Mouse (Mus musculus) retina, embryonic 14.5 days (tissue): ENCODE data around the gene Klrb1b.

Experiments used
- DNase-seq: peaks from one replicate; pipeline ENCODE4 v3.0.0-alpha.2; 2015; ENCODE audit warnings: low spot score

Klrb1b gene

DNA sequence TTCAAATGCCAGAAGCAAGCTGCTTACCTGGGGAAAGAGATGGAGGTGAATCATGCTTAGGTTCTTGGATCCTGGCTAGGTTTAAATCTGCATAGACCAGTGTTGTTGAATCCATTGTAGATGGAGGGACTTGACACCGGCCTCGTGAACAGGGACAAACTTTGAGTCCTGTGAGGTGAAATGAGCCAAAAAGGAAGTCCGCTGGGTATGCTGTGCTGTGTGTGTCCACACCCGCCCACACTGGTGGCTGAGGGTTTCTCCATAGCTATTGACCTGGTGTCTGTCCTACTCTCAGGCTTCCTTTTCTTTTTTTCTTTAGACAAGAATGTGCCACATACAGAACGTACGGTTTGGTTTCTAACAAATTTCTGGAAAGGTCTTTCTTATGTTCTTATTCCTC, at the start of gene Klrb1b, which contains the start of gene Gm44511:
Gene Klrb1b (minus strand): TSS at position 200 of the 400 bp plus-strand sequence.
Gene Gm44511 (minus strand): TSS at position 184 of the 400 bp plus-strand sequence.
- no peak for DNase-seq

DNA sequence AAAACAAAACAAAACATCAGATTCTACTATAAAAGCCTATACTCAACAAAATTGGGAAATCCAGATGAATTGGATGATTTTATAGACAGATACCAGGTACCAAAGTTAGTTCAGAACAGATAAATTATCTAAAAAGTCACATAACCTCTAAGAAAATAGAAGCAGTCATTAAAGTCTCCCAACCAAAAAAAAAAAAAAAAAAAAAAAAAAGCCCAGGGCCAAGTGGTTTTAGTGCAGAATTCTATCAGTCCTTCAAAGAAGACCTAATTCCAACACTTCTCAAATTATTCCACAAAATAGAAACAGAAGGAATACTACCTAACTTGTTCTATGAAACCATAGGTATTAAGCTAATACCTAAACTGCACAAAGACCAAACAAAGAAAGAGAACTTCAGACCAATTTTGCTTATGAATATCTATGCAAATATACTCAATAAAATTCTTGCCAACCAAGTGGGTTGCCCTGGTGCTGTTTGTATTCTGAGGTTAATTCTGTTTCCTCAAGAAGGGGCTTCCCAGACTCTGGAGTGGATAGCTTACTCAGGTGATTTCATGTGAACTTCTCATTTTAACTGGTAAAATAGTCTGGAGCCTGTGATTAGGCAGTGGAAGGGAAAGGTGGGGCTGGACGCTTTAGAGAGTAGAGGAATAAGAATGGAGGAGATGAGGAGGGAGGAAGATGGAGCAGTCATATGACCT, 45.9 kb upstream of the Klrb1b start:
- DNase-seq = no peak

DNA sequence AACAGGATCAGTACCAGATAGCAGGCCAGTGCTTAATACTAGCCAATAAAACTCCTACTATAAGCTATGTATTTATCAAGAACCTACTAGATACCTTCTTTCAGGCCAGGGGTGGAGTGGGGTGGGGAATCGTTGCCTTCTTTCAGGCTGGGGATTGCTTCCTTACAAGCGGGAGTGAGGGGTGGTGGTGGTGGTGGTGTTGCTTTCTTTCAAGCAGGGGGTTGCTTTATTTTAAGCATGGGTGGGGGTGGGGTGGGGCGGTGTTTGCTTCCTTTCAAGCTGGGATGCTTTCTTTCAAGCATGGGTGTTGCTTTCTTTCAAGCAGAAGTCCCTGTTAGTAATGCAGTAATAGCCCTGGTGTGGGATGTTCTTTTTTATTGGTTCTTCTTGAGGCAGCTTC, 42.7 kb upstream of the Klrb1b start:
- DNase-seq = no peak

DNA sequence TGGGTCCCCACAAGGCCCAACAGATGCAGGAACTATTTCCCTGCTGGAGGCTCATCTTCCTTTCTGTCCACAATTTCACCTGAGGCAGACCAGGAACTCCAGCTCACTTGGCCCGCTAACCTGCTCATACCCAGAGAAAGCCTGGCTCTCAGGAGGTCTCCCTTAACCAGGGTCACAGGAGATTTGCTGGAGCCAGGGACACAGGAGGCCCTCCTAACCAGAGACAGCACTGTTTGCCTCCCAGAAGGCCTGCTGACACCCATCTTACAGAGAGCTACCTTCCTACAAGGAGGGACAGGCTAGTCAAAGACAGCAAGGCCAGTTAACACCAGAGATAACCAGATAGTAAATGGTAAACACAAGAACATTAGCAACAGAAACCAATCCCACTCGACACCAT, 31.8 kb upstream of the Klrb1b start:
- DNase-seq = no peak

DNA sequence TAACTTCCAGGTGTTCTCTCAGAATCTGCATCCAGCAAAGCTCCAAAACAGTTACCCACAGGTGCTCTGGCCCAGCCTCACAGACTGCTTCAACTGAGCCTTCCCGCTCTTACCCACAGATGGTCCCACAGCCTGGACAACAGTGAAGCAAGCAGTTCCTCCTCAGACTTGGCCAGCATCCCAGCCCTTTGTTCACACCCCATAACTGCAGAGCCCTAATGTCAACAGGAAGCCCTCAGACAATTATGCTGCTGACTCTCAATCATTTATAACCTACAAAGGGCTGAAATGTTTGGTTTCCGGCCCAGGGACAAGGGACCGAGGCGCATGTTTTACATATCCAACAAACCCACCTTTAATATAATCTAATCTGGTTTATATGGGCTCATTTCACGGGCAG, 30.1 kb upstream of the Klrb1b start:
- no peak for DNase-seq

DNA sequence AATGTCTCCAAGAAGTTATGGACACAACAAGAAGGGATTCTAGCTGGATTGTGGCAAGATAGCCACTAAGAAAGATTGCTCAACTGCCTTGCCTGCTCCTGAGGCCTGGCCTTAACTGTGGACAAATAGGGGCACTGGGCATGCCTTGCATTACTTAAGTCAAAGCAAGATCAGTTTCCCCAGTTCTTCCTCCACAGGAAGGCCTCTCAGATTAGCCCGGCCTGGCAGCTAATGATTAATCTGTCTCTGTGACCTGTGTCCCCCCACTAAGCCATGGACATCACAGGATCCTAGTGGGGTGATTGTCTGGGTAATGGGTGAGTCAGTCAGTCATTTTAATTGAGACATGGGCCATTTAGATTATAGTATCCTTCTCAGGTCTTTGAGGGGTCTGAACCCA, 29.3 kb upstream of the Klrb1b start:
- no peak for DNase-seq

DNA sequence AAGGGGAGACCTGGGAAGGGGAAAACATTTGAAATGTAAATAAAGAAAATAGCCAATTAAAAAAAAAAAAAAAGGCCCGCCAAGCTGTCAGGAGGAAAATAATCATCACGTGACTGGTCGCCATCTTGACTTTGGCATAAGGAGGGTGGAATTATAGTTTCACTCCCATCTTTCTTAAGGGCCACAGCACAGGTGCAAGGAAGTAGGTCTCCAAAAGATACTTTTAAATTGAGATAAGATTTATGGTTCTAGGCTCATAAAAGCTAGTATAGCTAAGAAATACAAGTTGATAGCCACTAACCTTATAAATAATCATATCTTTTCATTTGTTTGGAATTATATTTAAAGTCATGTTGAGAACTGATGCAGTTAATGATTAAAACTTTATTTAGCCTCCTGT, 28.8 kb upstream of the Klrb1b start:
- no peak for DNase-seq

DNA sequence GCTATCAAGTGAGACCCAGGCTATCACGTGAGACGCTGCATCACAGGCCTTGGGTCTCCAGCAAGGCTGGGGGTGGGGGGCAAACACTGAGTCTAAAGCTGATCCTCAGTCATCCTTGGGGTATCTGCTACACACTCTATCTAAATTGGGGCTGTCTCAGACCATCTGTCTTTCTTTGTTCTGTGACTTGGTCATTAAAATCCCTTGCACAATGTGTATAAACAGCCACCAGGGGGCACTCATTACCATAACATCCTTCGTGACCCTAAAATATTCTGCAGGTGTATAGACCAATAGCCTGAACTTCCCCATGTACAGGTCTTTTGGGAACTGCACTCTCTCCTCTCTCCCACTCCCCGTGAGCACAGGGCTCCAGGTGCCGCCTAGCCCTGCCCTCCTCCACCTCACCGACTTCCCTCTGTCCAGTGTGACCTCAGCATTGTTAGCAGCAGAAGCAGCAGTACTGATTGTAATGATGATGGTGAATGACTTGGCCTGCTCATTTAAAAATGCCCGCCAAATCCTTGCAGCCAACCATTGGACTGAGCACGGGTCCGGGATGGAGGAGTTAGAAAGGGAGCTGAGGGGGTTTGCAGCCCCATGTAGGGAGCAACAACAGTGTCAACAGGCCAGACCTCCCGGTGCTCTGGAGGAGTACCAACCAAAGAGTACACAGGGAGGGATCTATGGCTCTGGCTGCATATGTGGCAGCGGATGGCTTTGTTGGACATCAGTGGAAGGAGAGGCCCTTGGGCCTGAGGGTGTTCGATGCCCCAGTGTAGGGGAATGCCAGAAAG, 28.1 kb upstream of the Klrb1b start:
- DNase-seq = peak; percentile 91

DNA sequence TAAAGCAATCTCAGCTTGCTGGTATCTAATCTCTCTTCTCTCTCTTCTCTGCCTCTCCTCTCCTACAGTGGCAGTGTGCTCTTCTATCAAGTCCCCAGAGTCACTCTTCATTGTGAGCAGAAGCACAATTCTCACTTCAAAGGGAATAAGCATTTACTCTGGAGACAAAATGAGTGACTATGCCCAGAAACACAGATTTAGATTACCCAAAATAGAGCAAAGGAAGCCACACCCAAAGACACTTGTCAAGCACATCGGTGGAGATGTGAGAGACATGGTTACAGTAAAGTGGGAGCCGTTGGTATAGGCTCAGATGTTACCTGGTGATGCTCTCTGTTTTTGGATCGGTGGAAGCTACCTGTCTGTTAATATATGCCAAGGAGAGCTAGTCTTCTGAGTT, 26.6 kb upstream of the Klrb1b start:
- DNase-seq = no peak

DNA sequence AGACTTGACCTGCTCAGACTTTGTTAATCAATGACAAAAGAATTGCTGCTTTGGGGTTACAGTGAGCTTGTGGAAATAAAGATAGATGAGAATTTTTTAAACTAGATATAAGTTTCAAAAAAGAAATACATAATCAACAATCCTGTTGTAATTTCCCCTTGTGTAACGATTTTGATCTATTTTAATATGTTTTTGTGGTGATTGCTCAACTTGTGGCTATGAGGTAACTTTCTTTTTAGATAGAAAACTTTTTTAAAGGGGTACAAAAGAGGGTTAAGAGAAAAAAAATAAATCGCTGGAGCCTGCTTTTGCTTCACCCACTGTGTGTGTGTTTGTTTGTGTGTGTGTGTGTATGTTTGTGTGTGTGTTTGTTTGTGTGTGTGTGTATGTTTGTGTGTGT, 25.0 kb upstream of the Klrb1b start:
- no peak for DNase-seq

DNA sequence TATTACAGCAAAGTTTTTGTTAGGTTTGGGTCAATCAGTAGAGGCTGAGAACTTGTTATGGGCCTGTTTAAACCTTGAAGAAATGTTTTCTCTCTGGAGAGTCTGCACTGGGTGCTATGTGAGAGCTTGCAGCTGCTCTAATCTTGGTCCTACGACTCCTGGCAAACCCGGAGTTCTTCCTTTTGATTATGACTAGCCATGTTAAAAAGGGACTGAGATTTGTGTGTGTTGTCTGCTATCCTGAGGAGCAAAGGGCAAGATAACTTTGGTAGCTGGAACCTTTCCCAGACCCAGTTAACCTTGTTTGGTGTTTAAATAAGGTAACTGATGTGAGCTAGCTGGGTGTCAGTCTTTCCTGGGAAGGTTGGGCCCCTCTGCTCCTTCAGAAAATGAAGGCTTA, 24.5 kb upstream of the Klrb1b start:
- no peak for DNase-seq

DNA sequence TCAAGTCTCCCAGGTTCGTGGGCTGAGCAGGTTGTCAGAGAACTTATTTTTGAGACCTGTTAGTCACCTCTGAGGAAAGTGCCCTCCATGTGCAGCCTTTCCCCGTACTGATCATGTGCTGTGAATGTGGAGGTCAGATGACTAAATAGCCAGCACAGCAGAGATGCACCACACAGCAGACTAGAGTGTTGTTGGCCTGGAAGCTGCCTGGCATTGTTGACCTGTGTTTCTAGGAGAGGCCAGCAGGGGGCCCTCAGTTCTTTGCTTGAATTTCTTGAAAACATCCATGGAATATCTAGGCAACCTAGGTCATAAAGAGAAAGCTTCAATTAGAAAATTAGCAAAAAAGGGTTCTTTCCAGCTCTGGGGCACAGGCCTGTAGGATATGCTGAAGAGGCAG, 23.8 kb upstream of the Klrb1b start:
- peak; percentile 88 for DNase-seq

DNA sequence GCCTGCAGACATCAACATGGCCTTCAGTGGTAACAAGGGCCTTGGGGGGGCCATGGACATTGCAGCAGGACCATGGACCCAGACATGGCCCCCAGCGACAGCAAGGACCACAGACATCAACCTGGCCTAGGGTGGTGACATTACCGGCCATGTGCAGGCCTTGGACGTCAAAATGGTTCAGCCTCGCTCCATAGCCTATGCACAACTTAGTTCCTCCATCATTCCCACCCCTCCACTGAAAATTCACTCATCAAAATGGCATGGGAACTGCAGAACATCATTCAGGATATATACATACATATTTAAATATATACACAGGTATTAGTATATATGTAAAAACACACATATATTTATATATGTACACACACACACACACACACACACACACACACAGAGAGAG, 21.3 kb upstream of the Klrb1b start:
- DNase-seq = no peak

DNA sequence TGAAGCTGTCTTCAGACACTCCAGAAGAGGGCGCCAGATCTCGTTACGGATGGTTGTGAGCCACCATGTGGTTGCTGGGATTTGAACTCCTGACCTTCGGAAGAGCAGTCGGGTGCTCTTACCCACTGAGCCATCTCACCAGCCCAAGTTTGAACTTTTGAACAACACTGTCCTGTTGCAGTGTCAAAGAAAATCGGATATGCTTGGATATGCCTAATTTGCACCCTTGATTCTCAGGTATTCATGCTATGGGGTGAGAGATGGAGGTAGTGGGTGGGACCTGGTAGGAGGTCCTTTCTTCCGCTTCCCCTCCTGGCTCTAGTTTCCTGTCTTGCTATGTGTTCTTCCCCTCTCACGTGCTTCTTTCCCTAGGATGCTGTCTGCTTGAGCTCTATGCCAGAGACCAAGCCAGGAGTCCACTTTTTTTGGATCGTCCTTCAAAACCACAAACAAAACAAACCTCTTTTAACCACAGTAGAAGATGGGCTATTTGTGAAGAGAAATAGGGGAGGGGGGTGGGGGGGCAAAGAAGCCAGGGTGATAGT, 19.9 kb upstream of the Klrb1b start:
- no peak for DNase-seq

DNA sequence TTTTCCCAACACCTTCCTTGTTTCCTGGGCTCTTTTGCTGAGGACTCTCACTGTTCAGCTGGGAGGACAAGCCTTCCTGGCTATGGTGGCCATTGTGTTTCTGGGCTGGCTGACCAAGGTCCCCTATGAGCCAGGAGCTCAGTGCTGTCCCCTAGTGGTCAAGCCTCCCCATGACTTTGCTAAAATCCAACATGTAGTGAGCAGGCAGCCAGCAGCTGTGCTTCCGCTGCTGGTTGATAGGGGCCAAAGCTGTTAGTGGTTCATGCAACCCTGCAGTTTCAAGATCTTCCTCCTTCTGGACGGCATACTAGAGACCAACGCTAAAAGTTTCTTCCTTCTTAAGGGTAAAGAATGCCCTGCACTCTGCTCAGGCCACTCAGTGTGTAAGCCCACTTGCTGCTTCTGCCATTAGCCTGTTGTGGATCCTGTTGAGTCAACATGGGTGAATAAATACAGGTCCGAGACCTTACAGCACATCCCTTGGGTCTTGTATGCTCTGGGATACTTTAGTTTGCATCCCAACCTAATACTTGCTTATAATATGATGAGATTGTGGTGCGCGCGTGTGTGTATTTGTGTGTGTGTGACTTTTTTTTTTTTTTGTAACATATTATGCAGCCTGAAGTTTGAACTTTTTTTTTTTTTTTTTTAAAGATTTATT, 19.3 kb upstream of the Klrb1b start:
- DNase-seq = peak; percentile 99

DNA sequence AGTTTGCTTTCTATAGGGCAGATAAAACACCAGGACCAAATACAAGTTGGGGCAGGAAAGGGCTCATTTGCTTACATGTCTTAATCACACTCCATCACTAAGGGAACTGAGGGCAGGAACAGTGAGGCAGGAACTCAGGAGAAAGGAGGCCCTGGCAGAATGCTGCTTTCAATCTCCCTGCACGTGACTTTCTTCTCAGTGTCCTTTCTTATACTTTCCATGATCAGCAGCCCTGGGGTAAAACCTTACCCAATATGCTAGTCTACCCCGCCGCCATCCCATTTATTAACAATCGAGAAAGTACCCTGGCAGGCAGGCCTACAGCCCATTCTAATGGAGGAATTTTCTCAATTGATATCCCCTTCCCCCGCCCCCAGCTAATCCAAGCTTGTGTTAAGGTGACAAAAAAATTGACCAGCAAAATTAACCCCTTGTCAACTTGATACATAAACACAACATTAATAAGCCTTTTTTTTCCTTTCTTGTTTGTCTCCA, 18.5 kb upstream of the Klrb1b start:
- DNase-seq = no peak

DNA sequence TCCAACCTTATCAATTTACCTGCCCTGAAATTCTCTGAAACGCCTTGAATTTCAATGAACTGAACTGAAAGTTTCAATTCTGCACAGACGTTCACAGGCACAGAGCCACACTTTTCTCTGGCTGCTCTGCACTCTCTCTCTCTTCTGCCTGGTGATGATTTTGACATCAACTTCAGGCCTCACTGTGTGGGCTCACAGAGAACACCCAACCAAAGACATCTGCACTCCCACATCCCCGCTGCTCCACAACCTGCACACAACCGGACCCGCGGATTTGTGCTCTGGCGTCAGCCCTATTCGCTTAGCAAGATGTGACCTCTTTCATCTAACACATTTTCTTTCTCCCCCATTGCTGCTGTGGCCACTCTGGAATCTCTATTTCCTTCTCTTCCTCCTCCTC, 18.0 kb upstream of the Klrb1b start:
- peak; percentile 16 for DNase-seq

DNA sequence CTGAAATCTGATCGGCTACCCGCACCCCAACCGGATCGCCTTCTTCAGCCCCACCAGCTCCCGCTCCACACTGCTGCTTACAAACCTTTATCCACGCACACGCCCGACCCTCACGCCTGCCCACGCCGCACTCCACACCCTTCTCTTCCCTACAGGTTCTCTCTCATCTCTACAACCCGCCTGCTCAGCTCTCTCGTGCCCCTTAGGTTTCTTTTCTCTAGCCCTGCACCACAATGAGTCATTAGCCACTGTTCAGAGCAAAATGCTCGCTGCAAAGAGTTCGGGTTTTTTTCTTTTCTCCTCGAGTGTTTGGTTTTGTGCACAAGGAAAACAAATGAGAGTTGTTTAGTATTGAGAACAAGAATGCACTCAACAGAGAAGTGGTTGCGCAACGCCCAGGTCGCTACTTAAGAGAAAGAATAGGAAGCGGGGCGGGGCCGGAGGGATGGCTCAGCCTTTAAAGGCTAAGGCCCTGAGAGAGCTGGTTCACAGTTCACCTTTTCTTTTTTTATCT, 17.4 kb upstream of the Klrb1b start:
- DNase-seq = peak; percentile 74

DNA sequence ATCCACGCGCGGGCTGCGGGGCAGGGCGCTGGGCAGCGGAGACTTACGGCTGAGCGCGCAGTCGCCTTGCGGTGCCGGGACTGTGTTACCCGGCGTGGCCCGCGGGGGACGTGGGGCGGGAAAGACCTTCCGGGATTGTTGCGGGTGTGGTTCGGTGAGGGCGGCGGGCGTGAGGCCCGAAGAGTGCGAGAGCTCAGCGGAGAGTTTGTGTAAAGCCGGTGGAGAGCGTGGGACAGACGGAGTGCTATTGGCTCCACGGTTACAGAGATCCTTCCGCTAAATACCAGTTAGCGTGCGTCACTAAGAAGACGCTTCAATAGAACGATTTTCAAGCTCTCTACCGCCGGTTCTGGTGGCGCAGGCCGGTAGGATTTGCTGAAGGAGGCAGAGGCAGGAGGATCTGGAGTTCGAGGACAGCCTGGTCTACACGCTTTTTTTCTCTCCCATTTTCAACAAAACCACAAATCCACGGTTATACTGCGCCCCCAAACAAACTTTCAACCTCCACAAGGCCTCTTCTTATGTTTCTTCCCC, 16.9 kb upstream of the Klrb1b start:
- DNase-seq = peak; percentile 98

DNA sequence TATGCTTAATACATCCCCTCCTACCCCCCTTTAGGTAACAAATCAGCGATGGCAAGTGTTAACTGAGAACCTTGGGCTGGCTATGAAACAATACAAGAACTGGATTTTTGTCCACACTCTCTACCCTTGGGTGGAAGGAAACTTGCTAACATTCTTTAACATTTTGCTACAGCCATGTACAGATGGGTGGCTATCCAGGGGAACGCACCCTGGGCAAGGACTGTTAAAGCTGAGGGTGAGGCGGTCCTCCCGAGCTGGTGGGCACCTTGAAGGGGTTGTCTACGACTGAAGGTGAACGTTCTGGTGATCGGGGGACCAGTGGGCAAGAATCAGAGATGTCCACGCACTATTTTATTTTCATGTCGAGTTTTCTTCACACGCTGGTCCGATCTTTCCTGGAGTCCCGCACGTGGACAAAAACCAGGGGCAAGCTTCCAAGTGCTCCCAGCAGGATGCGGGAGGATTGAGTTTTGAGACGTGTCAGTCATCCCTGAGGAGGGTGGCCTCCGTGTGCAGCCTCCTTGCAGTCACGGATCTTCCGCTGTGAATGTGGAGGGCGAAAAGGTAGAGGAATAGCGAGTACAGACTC, 16.3 kb upstream of the Klrb1b start:
- DNase-seq = no peak

DNA sequence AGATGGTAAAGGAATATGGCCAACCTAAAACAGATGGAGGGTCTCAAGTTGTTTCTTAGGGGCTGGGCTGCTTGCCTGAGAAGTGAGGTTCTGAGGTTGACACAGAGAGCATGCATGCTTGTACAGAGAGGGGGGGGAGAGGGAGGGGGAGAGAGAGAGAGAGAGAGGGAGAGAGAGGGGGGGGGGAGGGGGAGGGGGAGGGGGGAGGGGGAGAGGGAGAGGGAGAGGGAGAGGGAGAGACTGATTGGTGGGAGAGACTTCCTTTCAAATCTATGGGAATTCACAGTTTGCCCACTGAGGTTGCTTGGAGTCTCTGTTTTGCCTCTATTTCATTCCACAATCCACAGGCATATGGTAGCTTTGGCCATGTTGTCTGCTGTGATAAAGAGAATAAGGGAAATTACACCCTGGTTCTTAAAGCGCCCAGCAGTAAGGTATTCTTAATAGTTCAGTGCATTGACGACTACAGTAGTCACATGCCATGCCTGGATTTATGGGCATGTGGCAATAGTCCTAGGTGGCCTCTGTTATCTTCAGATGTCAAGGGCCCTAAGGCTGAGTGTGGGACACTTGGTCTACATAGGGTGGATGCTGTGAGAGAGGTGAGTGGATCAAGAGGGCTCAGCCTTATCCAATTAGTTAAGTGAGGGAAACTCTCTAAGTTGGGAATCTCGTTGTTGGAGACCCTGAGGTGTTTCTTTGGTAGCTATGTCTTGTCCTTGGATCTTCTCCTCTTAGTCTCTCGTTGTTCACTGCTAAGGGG, 15.4 kb upstream of the Klrb1b start:
- peak; percentile 35 for DNase-seq
